Mouse (Mus musculus) midbrain, postnatal 0 days (tissue): ENCODE results near the gene Tbrg4. TPM values are rescaled to one million over a fixed set of nuclear protein-coding genes. Genes with fewer than 3 reads are reported as not detected.
A peak's percentile ranks its signal among the peaks of the same experiment; 100 is the strongest.

Experiments used
- ATAC-seq: fragments of 200-750 bp; cut with Nextera tagmentation; 2 replicates; pipeline ENCODE4 v1.8.0; 2017; ENCODE audit warnings: moderate number of reproducible peaks, mild to moderate bottlenecking, moderate TSS enrichment, moderate library complexity; ENCODE audit not compliant: low FRiP score
- DNase-seq: peaks from one replicate; pipeline ENCODE4 v3.0.0-alpha.2; 2015; ENCODE audit warnings: low spot score
- H3K27ac ChIP-seq: fragments of 300-500 bp; sonication (generic); 2 replicates; pipeline ENCODE4 v1.5.1; 2014; ENCODE audit warnings: low read depth, mild to moderate bottlenecking, low read length, mixed read lengths
- H3K27me3 ChIP-seq: fragments of 300-500 bp; sonication (generic); 2 replicates; pipeline ENCODE4 v1.6.1; 2014; ENCODE audit warnings: low read length, control low read depth, mixed read lengths; ENCODE audit not compliant: insufficient read depth
- H3K36me3 ChIP-seq: fragments of 300-500 bp; sonication (generic); 2 replicates; pipeline ENCODE4 v1.6.1; 2014; ENCODE audit warnings: low read length, control low read depth, mixed read lengths; ENCODE audit not compliant: insufficient read depth
- H3K4me1 ChIP-seq: fragments of 300-500 bp; sonication (generic); 2 replicates; pipeline ENCODE4 v1.6.1; 2014; ENCODE audit warnings: mild to moderate bottlenecking, control low read depth, antibody characterized with exemption, low read length, mixed read lengths; ENCODE audit not compliant: insufficient read depth
- H3K4me2 ChIP-seq: fragments of 300-500 bp; sonication (generic); 2 replicates; pipeline ENCODE4 v1.6.1; 2014; ENCODE audit warnings: low read depth, mild to moderate bottlenecking, low read length, mixed read lengths; ENCODE audit not compliant: poor library complexity, severe bottlenecking
- H3K4me3 ChIP-seq: fragments of 300-500 bp; sonication (generic); 2 replicates; pipeline ENCODE4 v1.5.1; 2014; ENCODE audit warnings: low read depth, mild to moderate bottlenecking, low read length, moderate library complexity
- H3K9ac ChIP-seq: fragments of 300-500 bp; sonication (generic); replicated peaks from 2 replicates; pipeline ENCODE4 v1.6.1; 2014; ENCODE audit warnings: mild to moderate bottlenecking, low read length, moderate library complexity, mixed read lengths; ENCODE audit not compliant: poor library complexity, severe bottlenecking
- H3K9me3 ChIP-seq: fragments of 300-500 bp; sonication (generic); 2 replicates; pipeline ENCODE4 v1.6.1; 2016; ENCODE audit warnings: low read length, control low read depth
- CTCF ChIP-seq: IDR thresholded peaks from 2 replicates; pipeline ENCODE4 v1.5.1; 2016; ENCODE audit warnings: antibody characterized with exemption, mild to moderate bottlenecking
- WGBS: fragments of 180-500 bp; shearing (Covaris S2); extraction: QIAGEN DNeasy Blood & Tissue Kit; methylation state at CpG from one replicate; pipeline ENCODE4 v1.1.7; 2014; 5-methylcytosine and 5-hydroxymethylcytosine counted together
- polyA plus RNA-seq: library from polyadenylated mRNA; unstranded; fragments of >200 nt; fragmentation: Nextera tagmentation; extraction: Ambion mirVana; gene quantifications from 2 replicates; pipeline ENCODE4 v1.2.1, GENCODE M21; 2015
- total RNA-seq: library from RNA; depleted of rRNA; stranded (reverse); fragments of >200 nt; gene quantifications from 2 replicates; pipeline ENCODE4 v1.2.3, GENCODE M21; 2014

Gene Tbrg4
- total and polyA plus RNA-seq, 2 experiments from 2014 or later: 31.4 to 46.6 TPM

- H3K9ac ChIP-seq: no peak overlapping the region
- DNase-seq (no peak), ATAC-seq (no peak)
- H3K4me1 ChIP-seq: no peaks in the 10 kb centered on the region
- H3K4me3 ChIP-seq: no peak overlapping the region
- peaks cover 64% of the 10 kb centered on the region for H3K36me3 ChIP-seq
- WGBS: 91% methylated on average over 12 of the region's 12 CpGs
- H3K27ac ChIP-seq: no peak overlapping the region
- no peaks in the 10 kb centered on the region for H3K27me3 ChIP-seq
- no peak for TF ChIP-seq CTCF
- H3K4me2 ChIP-seq: no peak overlapping the region
- no peaks in the 10 kb centered on the region for H3K9me3 ChIP-seq
These were observed 10.3 kb downstream of the Tbrg4 start for GRCm38 (mm10) chr11:6615250-6616205.

- WGBS: 1% methylated on average over 26 of the region's 41 CpGs
- ATAC-seq: peak; percentile 92
- peaks cover 20% of the 10 kb centered on the region for H3K4me1 ChIP-seq
These were observed 20.1 kb downstream of the Tbrg4 start, which contains the start of gene Nacad for GRCm38 (mm10) chr11:6605491-6606399. TSS of gene Nacad (minus strand) at chr11:6606053.

GRCm38 (mm10) chr11:6605021-6605481 is 20.8 kb downstream of the Tbrg4 start:
- H3K4me3 ChIP-seq: peak overlapping the region; percentile 66
- 3% methylated on average over 12 of the region's 13 CpGs for WGBS
- peaks cover 26% of the 10 kb centered on the region for H3K36me3 ChIP-seq
- H3K4me1 ChIP-seq: peaks cover 20% of the 10 kb centered on the region
- H3K4me2 ChIP-seq: peak overlapping the region; percentile 87
- H3K9me3 ChIP-seq: no peaks in the 10 kb centered on the region
- TF ChIP-seq CTCF: peak; percentile 65
- peak; percentile 1 for ATAC-seq
- peak overlapping the region; percentile 92 for H3K9ac ChIP-seq
- peak overlapping the region; percentile 96 for H3K27ac ChIP-seq
- H3K27me3 ChIP-seq: no peaks in the 10 kb centered on the region
- DNase-seq: peak; percentile 56

More at GRCm38 (mm10) chr11:6605491-6606399, 20.1 kb downstream of the Tbrg4 start, which contains the start of gene Nacad:
- Histone ChIP-seq H3K27ac (peak within 1 kb of the TSS; percentile 96), H3K4me2 (peak within 1 kb of the TSS; percentile 87), H3K27me3 (no peaks in the 10 kb centered on the region), H3K36me3 (peaks cover 20% of the 10 kb centered on the region), H3K4me3 (peak within 1 kb of the TSS; percentile 66), H3K9me3 (no peaks in the 10 kb centered on the region), H3K9ac (peak within 1 kb of the TSS; percentile 92)
- peak; percentile 49 for TF ChIP-seq CTCF
- DNase-seq: peak; percentile 96

DNA sequence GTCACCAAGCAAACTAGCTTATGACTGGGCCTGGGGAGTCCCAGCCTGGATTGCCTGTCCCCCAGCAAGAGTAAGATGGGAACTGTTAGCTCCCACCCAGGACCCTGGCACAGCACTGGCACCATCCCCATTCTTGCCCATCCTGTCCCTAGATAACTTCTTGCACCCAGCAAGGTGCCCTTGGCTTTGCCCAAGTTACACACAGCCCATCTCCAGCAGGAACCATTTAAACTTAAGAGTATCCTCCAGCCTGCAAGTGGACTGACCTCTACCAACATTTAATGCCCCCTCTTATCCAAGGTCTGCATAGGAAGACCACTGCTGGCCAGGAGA is 21.3 kb downstream of the Tbrg4 start:
- Histone ChIP-seq H3K27me3 (no peaks in the 10 kb centered on the region), H3K4me2 (peak overlapping the region; percentile 87), H3K4me1 (peaks cover 21% of the 10 kb centered on the region), H3K4me3 (peak overlapping the region; percentile 66), H3K9ac (peak overlapping the region; percentile 92), H3K36me3 (peaks cover 27% of the 10 kb centered on the region), H3K9me3 (no peaks in the 10 kb centered on the region), H3K27ac (peak overlapping the region; percentile 96)
- DNase-seq: no peak
- no peak for ATAC-seq
- TF ChIP-seq CTCF: no peak

DNA sequence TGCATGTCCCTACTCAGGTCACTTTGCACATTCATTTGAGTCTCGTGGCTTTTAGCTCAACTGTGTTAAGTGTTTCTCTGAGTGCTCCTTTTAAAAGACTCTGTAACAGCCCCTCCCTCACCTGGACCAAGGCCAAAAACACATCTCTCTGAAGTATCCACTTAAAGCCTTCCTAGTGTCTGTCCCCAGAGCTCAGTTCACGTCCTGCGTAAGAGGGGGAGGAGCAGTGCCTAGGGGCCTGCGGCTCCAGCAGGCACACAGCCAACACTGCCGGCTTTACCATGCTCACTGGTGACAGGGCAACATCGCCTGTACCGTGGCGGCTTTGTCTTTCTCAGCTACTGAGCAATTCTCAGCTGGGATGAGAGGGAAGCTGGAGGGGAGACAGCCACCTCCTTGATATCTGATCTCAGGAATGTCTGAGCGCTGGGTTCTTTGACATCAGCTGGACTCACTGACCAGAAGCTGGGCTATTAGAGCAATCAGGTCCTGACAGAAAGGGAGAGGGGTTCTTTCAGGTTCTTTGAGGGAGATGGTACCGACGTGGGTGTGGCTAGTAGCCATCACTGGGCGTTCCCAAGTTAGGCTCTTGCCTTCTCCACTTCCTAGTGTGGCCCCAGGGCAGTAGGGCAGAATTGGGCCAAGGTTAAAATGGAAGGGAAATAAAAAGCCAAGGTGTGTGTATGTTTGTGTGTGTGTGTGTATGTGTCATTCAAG is 21.8 kb downstream of the Tbrg4 start:
- H3K4me2 ChIP-seq: peak overlapping the region; percentile 87
- 5% methylated on average over 12 of the region's 12 CpGs for WGBS
- DNase-seq (peak; percentile 82), ATAC-seq (no peak)
- peak overlapping the region; percentile 92 for H3K9ac ChIP-seq
- TF ChIP-seq CTCF: no peak
- peaks cover 27% of the 10 kb centered on the region for H3K4me1 ChIP-seq
- peaks cover 27% of the 10 kb centered on the region for H3K36me3 ChIP-seq
- H3K9me3 ChIP-seq: no peaks in the 10 kb centered on the region
- peak overlapping the region; percentile 96 for H3K27ac ChIP-seq
- peak overlapping the region; percentile 66 for H3K4me3 ChIP-seq
- H3K27me3 ChIP-seq: no peaks in the 10 kb centered on the region
